11 mouse cellular contexts compared by ENCODE assay signal in the genomic region with DNA sequence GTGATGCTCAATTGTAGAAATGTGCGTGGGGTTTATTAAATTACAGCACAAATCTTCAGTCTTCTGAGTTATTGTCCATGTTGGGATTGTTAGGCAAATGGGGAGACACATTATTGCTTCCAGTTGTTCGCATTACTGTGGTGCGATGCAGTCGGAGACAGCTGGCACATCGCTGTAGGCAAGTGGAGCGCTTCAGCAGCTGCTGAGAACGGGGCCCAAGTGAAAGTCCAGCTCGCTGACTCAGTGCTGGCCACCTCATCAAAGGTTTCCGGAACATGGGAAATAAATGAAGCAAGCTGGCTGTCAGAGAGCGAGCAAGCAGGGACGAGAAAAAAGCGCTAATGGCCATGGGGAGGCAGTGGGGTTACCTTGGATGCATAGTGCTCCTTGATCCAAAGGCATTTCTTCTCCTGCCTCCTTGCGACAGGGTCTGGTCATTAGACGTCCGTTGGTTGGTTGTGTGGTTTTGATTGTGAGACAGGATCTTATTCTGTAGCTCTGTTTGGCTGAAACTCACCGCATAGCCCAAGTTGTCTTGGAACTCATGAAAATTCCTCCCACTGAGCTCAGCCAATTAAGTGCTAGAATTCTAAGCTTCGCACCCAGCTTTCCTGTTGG.
DNase-seq lines count a peak whose midpoint lies in the region.
"Had no signal": no experiment of that assay in that cellular context is flagged by ENCODE, and none has a peak within 500 bp of the region (broad histone marks: within the 10 kb centered on the region; RNA-seq: fewer than 3 reads in every experiment).

No protein-coding gene starts in this region.

- DNase-seq in adrenal gland, postnatal 14 days, result peak; percentile 19
- no peak for DNase-seq in adrenal gland, adult 18-20 months (ENCODE audit: low spot score in 2 of 2)
- peak; percentile 14 to 28 for DNase-seq in kidney, postnatal 4 days
- DNase-seq in kidney, adult 9 months, result no peak
- peak; percentile 76 for DNase-seq in lung, postnatal 10 days
- no peak for DNase-seq in left cerebral cortex, adult 9 months (ENCODE audit: low spot score in 2 of 2)
- DNase-seq in frontal cortex, postnatal 36 days (ENCODE audit: low spot score in 2 of 2), result no peak
- DNase-seq in right cerebral cortex, postnatal 4 days, result no peak
- DNase-seq: heart, postnatal 4 days; left cerebral cortex, postnatal 4 days; spleen, adult 18-20 months had no signal

Comparison
In these comparisons a context has a peak if more than half of its experiments do, and no peak if none do; other contexts are left out.
1. DNase-seq: peak in adrenal gland, postnatal 14 days (single experiment), kidney, postnatal 4 days (2 of 2) and lung, postnatal 10 days (single experiment); none in adrenal gland, adult 18-20 months (0 of 2), kidney, adult 9 months (single experiment), left cerebral cortex, adult 9 months (0 of 2), frontal cortex, postnatal 36 days (0 of 2) and right cerebral cortex, postnatal 4 days (single experiment).